Mouse (Mus musculus) B cell, adult 2 months (primary cell): ENCODE measurements around the gene Gm37240.
"Not testable (repeated sequence)": the region's sequence is repeated elsewhere in the genome, so short reads cannot be mapped to it uniquely, and the experiment has no call there.

Experiments
- DNase-seq, 2 experiments: peaks; one replicate each; pipeline ENCODE4 v3.0.0; 2022

The Gm37240 gene

DNA sequence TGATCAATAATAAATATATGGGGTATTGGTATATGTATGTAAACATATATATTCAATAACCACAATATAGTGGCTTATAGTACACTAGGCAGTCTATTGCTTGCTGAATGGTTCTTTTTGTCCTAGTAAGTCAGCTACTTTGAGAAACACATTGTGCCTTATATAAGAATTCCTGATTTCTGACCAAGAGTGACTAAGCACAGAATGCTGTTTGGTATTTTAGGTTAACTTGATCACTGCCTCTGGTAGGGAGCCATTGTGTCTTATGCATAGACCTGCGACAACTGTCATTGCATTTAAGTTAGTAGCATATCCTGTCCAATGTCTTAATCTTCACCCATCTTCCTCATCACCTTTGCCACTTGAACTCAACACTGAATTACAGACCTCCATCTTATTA lies 267.6 kb downstream of the Gm37240 start:
- no peak for DNase-seq

DNA sequence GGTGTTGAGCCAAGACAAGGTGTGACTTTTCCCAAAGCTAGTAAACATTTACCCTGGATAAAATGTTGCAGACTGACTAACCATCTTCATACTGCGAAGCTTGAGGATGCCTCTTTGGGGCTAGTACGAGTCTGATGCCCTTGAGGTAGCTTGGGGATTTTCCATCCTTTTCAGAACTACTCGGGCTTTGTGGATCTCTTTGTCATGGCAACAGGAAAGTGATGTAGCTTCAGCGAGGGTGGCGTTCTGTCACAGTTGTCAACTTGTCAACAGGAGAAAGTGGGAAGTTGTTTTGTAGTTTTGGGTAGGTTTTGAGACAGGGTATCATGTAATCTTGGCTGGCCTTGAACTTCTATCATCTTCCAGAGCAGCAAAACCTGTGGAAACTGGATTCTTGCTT lies 268.0 kb downstream of the Gm37240 start:
- no peak for DNase-seq

DNA sequence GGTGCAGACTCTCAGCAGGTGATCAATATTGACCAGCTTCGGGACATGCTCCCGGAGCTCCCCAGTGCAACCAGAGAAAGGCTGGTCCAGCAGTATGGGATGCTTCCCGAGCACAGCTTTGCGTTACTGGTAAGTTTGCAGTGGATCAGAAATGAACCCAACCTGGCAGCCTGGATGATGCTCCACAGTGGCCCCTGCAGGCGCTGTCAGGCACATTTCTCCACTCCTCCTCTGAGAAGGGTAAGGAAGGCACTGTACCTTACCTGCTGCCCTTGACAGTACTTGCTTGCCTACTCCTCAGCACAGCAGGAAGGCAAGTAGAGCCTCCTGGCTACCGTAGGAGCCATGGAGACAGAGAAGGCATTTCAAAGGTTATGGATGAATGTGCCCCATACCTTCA lies 268.4 kb downstream of the Gm37240 start:
- DNase-seq: no peak

DNA sequence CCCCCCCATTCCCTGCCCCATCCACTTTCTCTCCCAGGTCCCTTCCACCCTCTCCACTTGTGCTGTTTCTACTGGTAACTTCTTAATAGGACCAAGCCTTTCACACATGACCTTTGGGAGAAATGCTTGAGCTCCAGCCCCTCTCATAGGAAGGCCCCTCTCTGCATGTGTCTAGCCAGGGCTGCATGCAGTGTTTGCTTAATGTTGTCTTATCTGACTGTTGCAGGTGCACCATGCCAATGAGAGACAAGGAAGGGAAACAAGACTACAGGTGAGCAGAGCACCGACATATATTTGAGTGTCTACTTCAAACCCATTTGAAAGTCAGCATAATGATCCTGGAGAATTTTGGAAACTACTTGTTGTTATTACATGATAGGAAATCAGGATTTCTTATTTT lies 270.9 kb downstream of the Gm37240 start:
- no peak for DNase-seq

DNA sequence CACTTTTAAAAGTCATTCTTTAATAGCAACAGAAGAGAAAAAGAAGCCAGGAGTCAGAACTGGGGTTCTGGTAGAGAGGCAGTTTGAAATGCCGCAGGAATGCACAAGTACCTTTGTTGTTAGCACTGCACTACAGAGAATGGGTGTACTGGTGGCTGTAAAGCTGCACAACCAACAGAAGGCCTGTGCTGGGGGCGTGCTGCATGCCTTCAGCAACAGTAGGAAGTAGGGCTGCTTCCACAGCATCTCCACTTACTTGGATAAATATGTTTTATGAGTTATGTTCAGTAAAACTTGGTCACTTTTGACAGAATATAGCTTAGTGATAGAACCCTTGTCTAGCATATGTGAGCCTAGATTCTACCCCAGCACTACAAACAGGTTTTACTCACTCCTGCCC lies 279.6 kb downstream of the Gm37240 start:
- DNase-seq: no peak

DNA sequence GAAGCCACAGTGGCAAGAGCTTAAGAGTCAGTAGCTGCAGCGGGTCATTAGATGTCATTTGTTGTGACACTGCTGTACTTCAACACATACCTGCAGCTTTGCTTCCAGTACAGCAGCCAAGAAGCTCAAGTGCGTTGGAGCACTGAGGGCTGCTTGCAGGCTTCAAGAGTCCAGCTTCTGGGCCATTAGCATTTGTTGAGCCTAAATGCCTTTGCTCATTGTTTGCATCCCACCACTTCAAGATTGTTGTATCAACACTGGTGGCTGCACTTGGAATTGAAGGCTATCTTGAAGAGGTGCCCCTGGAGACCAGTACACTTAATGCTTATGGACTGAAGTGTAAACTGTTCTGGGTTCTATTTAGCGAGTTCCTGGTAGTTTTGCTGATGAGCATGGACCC lies 280.4 kb downstream of the Gm37240 start:
- DNase-seq: no peak

DNA sequence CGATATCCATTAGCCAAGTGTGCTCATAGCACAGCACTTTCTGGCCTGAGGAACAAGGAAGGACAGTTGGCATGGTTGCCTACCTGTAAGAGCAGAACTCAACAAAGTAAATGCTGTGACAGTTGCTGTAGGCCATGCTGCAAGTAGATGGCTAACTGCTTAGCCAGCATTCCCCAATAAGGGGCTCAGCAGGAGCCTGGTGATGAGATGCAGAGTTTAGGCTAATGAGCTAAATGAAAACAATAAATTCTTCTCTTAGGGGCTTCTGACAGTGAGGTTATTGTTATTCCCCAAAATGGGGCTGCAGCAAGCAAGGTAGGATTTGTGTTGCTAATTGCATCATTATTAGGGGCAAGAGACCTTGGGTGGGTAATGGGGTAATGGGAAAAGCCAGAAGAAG lies 283.5 kb downstream of the Gm37240 start:
- DNase-seq: no peak

DNA sequence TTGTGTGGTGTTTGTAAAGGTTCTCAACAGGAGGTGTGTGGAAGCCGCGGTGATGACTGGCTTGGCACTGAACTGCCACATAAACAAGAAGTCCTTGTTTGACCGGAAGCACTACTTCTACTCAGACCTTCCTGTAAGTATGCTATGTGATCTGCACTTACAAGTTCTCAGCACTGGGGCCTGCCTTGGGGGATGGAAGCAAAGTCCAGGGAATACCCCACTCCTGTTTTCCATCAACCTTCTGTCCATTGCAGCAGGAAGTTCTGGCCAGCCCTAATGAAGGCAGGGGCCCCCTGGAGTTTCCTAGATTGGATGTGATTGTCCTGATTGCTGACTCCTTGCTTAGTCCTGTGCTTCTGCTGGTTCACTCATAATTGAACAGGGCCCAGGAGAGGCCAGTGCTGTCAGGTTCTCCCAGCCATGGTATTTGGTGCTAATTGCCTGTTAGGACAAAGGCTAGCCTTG lies 285.4 kb downstream of the Gm37240 start:
- DNase-seq: no peak

DNA sequence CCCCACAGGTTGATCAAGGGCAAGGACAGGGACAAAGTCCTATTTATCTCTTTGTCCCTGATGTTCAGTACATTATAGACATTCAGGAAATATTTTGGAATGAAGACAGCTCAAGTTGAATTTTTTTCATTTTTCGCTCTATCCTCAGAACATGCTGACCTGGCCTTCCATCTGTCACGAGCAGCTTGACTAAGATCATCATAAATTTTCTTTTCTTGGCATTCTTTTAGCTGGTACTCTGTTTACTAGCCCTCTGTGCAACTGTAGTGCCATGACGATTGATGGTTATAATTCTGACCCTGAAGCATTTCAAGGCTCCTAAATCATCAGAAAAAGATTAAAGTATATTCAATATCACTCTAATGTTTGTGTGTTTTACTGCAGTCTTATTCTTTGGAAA lies 287.8 kb downstream of the Gm37240 start:
- no peak for DNase-seq

DNA sequence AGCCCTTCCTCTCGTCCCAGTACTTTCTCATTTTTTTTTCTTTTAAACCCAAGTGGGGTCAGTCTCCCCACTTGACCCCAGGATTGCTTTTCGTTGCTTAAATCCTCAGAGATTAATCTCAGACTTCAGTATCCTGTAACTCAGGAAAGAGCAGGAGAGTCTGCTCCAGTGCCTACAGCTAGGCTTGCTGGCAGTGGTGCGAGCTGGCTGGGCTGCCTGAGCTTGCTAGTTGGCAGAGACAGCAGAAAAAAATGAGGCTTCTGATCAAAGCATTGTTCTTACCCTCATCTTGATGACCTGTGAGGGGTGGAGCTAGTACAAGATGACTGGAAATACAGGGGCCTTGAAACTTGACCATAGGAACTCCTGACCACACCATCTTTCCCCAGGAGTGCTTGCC lies 292.9 kb downstream of the Gm37240 start:
- no peak for DNase-seq

DNA sequence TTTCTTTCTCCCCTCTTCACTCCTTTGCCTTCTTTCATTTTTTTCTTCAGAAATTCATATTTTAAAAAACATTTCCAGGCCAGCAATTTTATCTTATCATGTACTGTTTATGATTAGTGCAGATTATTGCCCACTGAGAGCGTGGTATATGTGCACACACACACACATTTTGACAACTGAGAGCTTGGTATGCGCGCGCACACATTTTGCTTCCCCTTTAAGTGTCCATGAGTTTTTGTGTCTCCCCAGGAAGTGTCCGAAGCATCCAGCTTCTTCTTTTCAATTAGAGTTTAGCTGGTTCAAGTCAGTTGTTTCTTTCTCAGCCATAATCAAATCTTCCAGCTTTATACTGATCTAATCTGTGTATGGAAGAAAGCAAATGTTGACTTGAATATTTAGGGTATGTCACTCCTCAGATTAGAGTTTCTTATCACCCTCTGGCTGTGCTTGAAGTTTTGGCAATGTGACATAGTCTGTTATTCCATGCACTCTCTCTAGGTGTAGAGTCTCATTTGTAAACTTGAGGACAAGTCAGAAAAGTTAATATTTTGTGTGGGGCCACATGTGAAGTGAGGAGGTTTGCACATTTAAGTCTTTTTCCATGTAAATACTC lies 294.6 kb downstream of the Gm37240 start:
- DNase-seq: no peak

DNA sequence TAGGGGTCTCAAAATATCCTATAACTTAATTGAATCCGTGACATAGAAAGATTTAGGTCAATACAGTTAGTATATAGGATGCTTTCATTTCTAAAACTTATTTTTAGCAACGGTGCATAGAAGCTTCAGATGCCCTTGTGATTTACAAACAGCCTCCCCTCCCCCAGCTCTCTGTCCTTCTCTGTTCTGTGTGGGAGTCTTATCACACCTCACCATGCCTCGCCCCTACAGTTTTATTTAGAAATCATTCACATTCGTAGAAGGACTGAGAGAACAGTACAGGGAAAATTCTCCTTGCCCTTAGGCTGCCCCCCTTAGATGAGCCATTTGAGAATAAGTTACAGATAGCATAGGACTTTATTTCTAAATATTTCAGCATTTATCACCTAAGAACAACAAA lies 295.3 kb downstream of the Gm37240 start:
- no peak for DNase-seq

DNA sequence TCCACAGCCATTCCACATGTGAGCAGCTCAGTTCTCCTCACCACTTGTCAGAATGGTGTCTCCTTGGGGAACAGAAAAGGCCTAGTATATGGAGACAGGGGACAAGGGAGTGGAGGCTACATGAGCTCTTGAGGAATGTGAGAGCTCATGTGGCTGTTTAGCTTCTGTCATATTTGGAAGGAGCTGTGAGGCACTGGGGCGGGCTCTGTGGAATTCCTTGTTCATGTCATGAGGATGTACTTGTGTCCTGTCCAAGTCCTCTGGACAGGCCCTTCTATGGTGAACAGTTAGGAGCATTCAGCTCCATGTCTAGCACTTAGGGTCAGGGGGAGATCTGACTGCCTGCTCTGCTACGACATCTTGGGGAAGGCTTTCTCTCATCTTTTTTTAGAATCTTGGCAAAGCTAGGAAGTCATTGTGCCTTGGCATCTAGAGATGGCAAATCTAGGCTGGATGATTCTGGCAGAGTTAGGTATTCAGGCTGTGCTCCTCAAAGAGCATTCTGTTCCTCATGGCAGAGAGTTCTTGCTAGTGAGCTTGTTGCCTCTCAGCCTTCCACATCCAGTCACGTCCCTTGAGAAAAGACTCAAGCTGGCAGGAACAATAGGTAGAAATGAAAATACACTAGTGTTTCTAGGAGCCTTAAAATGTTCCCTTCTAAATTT lies 297.1 kb downstream of the Gm37240 start:
- no peak for DNase-seq

DNA sequence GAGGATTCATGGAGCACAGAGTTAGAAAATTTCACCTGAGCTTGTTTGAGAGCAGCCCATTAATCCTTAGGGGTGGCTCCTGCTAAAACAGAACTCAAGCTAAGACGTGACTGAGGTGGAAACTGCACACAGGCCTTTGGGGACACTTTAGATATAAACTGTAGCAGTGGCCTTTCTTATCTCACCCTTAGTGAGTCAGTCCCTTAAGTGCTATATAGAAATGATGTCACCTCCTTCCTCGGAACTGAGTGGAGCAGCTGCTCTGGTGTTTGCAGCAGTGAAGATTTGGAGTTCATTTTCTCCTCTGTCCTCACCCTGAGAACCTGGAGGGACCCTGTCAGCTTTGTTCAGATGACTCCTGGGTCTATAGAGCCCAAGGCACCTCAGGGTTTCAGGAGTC lies 298.6 kb downstream of the Gm37240 start:
- DNase-seq: no peak

DNA sequence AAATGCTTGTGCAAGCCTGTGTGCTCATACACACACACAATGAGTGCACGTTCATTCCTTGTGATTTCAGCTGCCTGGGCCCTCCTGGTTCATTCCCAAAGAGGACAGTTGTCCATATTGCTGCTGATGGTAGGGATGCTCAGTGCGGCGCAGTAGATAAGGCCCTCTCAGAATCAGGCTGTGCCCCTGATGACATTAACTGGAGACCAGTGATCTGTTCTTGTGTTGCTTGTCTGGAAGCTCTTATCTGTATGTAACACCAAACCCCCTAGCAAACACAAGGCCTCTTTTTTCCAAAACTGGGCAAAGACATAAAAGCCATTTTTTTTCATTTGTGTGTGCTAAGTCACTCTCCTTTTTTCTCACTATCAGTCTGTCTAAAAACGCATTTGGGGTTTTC lies 302.4 kb downstream of the Gm37240 start:
- no peak for DNase-seq

DNA sequence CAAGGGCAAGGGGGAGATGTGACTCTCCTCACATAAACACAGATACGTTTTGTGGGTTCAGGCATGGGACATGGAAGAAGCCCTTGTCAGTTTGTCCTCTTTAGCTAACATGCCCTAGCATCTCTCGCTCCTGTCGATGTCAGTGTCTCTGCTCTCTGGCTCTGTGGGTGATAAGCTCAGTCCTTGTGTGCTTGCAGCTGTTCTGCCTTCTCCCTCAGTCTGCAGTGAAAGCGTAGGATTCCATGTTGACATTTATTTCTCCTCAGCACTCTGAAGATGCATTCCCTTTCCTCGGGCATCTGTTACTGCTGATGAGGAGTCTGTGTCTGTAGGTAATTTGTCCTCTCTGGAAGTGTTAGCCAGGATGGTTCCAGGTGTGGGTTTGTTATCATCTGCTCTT lies 304.1 kb downstream of the Gm37240 start:
- DNase-seq: no peak

DNA sequence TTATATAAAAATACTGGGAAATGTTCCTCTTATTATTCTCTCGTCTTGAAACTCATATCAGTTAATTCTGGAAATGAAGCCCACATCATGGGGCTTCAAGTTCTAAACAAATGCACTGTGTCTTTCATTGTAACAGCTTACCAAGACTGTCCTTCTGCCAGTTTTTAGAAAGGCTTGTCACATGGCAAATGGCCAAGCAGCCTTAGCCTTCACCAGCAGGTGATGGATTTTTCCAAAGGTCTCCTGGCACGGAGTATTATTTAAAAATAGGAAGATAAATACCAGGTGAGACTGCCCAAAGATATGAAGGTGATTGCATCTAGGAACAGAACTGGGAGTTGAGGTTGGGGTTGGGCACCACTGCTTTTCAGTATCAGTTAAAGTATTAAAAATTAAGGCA lies 304.6 kb downstream of the Gm37240 start:
- no peak for DNase-seq

DNA sequence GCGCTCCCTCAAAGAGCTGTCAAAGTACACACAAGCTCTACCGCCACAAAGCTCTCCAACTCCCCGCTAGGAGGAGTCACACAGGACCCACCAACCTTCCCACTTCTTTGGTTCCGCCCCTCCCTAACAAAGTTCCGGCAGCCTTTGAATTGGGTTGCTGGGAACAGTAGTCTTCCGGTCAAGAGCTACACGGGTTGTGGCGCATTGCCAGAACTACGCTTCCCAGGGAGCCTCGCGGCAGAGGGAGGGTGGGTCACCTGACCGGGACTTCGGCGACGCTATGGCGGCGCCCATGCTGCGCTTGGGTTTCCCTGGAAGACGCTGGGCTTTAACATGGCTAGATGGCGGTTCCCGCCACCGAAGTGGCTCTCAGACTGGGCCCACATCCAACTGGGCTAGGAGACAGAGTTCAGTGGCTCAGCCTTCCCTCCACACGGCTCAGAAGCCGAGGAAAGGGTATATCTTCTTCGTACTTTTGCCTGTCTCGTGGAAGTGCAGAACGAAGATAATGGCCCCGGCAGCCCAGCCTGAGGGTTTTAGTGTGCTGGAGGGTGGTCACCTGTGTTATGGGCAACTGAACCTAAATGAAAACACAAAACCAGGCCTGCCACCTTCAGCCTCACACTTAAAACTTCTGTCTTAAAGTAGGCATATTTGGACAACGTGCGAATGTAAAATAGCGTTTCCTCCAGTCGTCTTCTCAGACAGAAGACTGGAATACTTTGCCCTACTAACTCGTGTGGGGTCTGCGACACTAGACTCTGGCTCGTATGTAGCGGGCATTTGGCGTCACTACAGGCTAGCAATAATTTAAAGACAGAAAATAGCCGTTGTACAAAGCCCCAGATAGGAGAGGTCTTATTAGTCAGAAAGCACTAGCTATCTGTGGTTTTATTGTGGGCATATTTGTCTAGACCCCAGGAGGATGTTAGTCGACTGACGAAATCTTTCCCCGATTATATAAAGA lies 313.2 kb downstream of the Gm37240 start, which contains the start of gene Gatb:
TSS of gene Gatb (plus strand) at position 256 of the 967 bp plus-strand sequence.
- peak; percentile 94 to 97 for DNase-seq

DNA sequence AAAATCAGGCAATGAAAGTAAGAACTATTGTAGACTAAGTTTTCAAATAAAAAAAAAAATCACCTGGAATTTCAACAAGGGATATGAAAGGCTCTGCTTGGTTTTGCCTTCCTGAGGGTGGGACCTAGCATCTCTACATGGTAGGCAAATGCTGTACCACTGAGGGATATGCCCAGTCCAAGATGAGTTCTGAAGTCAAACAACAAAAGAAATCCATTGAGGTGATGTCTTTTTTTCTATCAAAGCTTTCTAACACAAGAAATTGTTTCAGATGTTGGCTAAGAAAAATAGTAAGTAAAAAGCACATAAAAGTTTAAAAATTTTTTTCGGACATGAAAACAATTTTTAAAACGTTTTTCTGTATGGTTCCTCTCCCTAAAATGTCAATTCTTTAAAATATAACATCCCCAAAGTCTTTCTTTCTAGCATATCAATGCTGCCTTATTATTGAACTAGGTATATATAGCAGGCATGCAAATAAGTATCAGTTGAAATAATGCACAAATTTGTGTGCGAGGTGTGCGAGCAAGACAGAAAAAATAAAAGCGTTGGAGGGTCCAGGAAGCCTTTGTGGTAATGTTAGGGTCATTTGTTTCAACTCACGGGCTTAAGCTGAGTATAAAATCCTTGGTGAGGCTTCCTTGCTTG lies 314.0 kb downstream of the Gm37240 start:
- no peak for DNase-seq

DNA sequence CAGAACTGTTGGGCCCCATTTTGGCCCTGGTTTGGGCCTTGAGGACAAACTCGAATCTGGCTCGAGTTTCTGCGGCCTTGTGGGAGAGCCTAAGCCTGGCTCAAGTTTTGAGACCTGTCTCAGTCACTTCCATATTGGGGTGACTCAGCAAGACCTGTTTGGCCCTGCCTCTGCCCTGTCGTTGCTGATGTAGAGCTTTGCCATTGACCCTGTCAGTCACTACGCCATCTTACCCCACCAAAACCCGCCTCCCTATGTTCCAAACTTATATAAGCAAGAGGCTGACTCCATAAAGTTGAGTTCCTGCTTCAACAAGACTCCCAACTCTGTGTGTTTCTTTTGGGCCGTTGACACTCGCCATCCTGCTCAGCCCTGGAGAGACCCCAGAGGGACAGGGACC lies 314.8 kb downstream of the Gm37240 start:
- DNase-seq: not testable (repeated sequence)

DNA sequence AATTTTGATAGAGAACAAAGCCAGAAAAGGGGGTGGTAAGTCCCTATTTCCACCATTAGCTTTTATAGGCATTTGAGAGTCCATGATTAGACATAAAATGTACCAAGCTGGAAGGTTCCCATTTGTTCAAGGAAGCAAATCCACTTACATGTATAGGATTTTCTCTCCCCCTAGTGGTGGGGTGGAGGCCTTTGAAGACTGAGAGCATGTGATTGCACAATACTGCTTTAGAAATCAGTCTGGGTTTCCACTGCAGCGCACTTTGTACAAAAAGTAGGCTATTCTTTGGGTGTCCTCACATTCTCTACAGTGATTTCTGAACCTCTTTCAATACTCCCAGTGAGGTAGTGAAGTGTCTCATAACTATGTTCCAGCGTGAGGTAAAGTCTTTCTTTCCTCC lies 316.0 kb downstream of the Gm37240 start:
- DNase-seq: peak; percentile 19 to 44

DNA sequence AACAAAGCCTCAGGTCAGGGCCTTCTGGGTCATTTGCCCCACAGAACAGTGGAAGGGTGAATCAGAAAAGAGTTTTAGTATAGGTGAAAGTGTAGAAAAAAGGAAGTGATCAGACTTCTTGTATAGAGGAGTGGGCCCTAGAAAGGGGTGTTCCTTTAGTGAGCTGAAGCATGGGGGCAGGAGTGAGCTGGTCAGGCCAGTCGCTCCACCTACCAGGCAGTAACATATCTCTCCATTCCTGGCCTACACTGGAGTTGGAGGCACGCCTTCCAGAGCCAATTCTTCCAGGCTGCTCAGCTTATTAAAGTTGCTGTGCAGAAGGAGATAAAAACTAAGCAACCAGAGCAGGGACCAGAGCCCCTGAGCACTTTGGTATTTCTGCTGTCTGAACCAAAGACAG lies 322.7 kb downstream of the Gm37240 start:
- DNase-seq: no peak

DNA sequence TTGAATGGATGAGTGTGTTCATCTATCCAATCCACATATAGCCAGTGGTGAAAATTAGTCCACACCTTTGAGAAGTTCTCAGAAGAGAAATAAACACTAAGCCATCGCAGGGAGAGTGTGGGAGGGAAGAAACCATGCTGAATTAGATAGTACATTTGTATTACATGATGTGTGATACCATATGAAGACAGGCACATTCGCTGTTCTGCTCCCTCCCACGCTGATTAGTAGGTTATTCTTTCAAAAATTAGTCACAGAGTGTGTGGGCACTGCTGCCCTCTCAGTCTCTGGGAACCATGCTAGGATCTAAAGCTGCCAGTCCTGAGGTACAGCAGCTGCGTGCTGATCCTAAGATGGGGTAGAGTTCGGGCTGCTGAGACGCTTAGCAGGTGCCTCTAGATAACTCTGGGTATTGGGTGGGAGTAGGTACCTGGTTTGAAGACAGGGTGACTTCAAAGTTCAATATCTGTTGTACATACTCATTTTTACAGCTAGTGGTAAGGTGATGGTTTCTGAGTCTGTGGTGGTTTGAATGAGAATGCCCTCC lies 333.5 kb downstream of the Gm37240 start:
- DNase-seq: no peak
